Mouse (Mus musculus) liver, embryonic 13.5 days (tissue): ENCODE results near the gene Cass4. TPM values are rescaled to one million over a fixed set of nuclear protein-coding genes. Genes with fewer than 3 reads are reported as not detected.

Experiments
- ATAC-seq: fragments of 200-750 bp; cut with Nextera tagmentation; 2 replicates; pipeline ENCODE4 v1.8.0; 2017; ENCODE audit warnings: low read depth, mild to moderate bottlenecking, moderate number of reproducible peaks, moderate library complexity
- DNase-seq: peaks from one replicate; pipeline ENCODE4 v3.0.0; 2022
- H3K27ac ChIP-seq: fragments of 300-500 bp; sonication (generic); 2 replicates; pipeline ENCODE4 v1.5.1; 2015; ENCODE audit warnings: moderate library complexity, mild to moderate bottlenecking, inconsistent platforms
- H3K27me3 ChIP-seq: fragments of 300-500 bp; sonication (generic); 2 replicates; pipeline ENCODE4 v1.6.1; 2015; ENCODE audit warnings: mild to moderate bottlenecking, inconsistent platforms
- H3K36me3 ChIP-seq: fragments of 300-500 bp; sonication (generic); 2 replicates; pipeline ENCODE4 v1.6.1; 2015; ENCODE audit warnings: mild to moderate bottlenecking, inconsistent platforms
- H3K4me1 ChIP-seq: fragments of 300-500 bp; sonication (generic); replicated peaks from 2 replicates; pipeline ENCODE4 v1.6.1; 2015; ENCODE audit warnings: inconsistent platforms
- H3K4me2 ChIP-seq: fragments of 300-500 bp; sonication (generic); 2 replicates; pipeline ENCODE4 v1.6.1; 2015; ENCODE audit warnings: inconsistent platforms, mild to moderate bottlenecking, moderate library complexity
- H3K4me3 ChIP-seq: fragments of 300-500 bp; sonication (generic); replicated peaks from 2 replicates; pipeline ENCODE4 v1.5.1; 2015; ENCODE audit warnings: mild to moderate bottlenecking, inconsistent platforms
- H3K9ac ChIP-seq: fragments of 300-500 bp; sonication (generic); 2 replicates; pipeline ENCODE4 v1.6.1; 2015; ENCODE audit warnings: mild to moderate bottlenecking, inconsistent platforms
- H3K9me3 ChIP-seq: fragments of 300-500 bp; sonication (generic); replicated peaks from 2 replicates; pipeline ENCODE4 v1.6.1; 2016; ENCODE audit warnings: inconsistent platforms
- WGBS: fragments of 180-500 bp; shearing (Covaris S2); methylation state at CpG from one replicate; pipeline ENCODE4 v1.1.7; 2015; ENCODE audit not compliant: insufficient replicate concordance; 5-methylcytosine and 5-hydroxymethylcytosine counted together
- polyA plus RNA-seq: library from polyadenylated mRNA; unstranded; fragments of >200 nt; fragmentation: Nextera tagmentation; extraction: Ambion mirVana; gene quantifications from 2 replicates; pipeline ENCODE4 v1.2.1, GENCODE M21; 2015

Cass4 gene
- polyA plus RNA-seq, 1 experiment from 2014 or later = 0.61 TPM

DNA sequence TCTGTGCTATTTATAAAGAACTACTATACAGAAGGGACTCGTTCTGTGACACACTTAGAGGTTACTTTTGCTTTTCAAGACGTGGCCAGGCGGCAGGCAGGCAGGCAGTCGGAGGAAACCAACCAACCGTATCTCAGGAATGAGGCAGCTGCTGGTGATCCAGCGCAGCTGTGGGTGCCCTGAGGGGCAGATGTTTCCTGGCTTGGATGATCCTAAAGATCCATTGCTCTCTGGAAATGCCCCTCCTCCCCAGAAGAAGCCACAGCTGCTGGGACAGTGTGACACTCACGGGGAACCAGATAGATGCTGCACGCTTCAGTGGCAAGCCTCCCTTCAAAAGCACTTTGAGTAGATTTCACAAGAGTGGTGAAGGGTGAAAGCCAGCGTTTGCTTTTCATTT lies 18.9 kb downstream of the Cass4 start:
- WGBS = 10% methylated on average over 9 of the region's 9 CpGs
- H3K9ac ChIP-seq = 0 out of 2 replicates have a peak overlapping the region, but pooled peaks have one; percentile 17
- H3K4me1 ChIP-seq = peaks cover 20% of the 10 kb centered on the region
- no peaks in the 10 kb centered on the region for H3K9me3 ChIP-seq
- no peak overlapping the region for H3K4me2 ChIP-seq
- H3K27me3 ChIP-seq = no peaks in the 10 kb centered on the region
- no peak overlapping the region for H3K27ac ChIP-seq
- ATAC-seq = peak; percentile 64; the same call in 1 of the 2 replicates
- no peak for DNase-seq
- no peak overlapping the region for H3K4me3 ChIP-seq
- H3K36me3 ChIP-seq = no peaks in the 10 kb centered on the region

DNA sequence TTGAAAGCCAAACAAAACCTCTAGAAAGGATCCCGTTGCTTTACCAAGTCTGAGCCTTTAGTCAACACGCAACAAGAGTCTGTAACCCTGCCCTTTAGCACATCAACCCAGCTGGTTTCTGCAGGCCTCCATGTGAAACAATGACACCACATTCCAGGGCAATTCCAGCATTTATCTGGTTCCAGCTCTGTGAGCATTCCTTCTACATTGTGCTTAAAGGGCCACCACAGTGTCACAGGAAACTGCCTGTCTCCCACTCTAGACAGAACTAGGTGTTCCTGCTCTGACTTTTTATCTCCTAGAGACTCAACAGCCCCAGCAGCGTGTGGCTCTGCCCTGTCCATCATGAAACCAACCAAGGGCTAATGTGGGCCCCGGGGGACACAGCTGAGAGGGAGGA lies 19.7 kb downstream of the Cass4 start:
- Histone ChIP-seq H3K36me3 (no peaks in the 10 kb centered on the region), H3K9ac (no peak overlapping the region), H3K4me2 (no peak overlapping the region), H3K4me3 (no peak overlapping the region), H3K27me3 (no peaks in the 10 kb centered on the region), H3K9me3 (no peaks in the 10 kb centered on the region), H3K27ac (peak overlapping the region; percentile 34; the same call in 1 of the 2 replicates), H3K4me1 (peaks cover 20% of the 10 kb centered on the region)
- peak; percentile 43 for ATAC-seq
- WGBS = 26% methylated on average over 4 of the region's 4 CpGs
- DNase-seq = no peak

DNA sequence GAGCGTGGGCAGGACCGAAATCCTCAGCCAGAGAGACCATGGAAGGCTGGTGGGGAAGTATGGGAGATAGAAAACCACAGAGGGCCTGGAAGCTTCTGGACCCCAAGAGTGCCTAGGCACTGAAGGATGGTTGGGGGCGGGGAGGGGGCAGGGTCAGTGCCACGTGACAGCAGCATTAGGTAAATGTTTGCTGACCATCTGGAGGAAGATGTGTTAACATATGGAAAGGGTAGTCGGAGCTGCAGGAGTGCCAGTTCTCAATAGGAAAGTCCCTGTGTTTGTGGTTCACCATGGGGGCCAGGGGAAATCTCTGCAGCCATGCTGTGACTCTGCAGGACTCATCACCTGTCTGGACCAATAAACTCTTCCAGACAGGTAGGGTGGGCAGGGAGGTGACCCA lies 20.3 kb downstream of the Cass4 start:
- Histone ChIP-seq H3K4me2 (no peak overlapping the region), H3K36me3 (no peaks in the 10 kb centered on the region), H3K4me3 (no peak overlapping the region), H3K4me1 (peaks cover 20% of the 10 kb centered on the region), H3K27ac (no peak overlapping the region), H3K9me3 (no peaks in the 10 kb centered on the region), H3K9ac (no peak overlapping the region), H3K27me3 (no peaks in the 10 kb centered on the region)
- ATAC-seq (peak; percentile 13; the same call in 1 of the 2 replicates), DNase-seq (no peak)
- 42% methylated on average over 5 of the region's 5 CpGs for WGBS

DNA sequence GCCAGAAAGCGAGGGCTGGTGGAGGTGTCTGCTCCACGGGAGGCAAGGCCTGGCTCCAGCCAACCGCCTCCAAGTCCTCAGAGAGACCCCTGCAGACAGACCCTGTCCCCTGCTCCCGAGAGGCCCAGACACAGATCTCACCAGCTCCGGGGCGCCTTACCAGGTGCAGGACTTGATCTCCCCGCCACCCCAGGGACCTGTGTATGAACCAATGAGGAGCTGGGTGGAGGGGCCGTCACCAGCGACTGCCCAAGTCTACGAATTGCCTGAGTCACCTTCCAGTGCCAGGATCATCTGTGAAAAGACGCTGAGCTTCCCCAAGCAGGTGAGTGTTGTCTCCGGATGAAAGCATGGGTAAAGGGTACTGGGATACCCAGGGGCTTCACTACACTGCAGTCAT lies 22.6 kb downstream of the Cass4 start:
- H3K9ac ChIP-seq = no peak overlapping the region
- peaks cover 20% of the 10 kb centered on the region for H3K4me1 ChIP-seq
- H3K4me2 ChIP-seq = no peak overlapping the region
- H3K36me3 ChIP-seq = no peaks in the 10 kb centered on the region
- DNase-seq (no peak), ATAC-seq (no peak)
- no peaks in the 10 kb centered on the region for H3K27me3 ChIP-seq
- no peaks in the 10 kb centered on the region for H3K9me3 ChIP-seq
- 62% methylated on average over 12 of the region's 12 CpGs for WGBS
- no peak overlapping the region for H3K27ac ChIP-seq
- no peak overlapping the region for H3K4me3 ChIP-seq

DNA sequence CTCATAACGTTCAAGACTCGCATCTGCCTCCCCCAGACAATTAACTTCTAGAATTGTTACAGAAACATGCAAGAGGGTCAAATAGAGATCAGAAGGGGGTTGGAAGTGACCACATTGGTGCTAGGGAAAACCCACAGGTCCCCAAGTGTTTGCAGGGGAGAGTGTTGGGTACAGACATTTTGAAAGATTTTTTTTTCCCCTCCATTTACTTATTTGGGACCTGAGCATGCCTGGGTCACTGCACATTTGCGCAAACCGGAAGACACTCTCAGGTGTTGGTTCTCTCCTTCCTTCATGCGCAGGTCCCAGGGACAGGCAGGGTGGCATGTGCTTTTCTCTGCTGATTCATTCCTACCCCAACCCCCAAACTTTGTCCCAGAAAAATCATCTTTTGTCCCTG lies 23.3 kb downstream of the Cass4 start:
- DNase-seq (no peak), ATAC-seq (no peak)
- no peak overlapping the region for H3K9ac ChIP-seq
- no peaks in the 10 kb centered on the region for H3K36me3 ChIP-seq
- WGBS = 82% methylated on average over 5 of the region's 5 CpGs
- peaks cover 18% of the 10 kb centered on the region for H3K4me1 ChIP-seq
- no peak overlapping the region for H3K4me2 ChIP-seq
- H3K27ac ChIP-seq = no peak overlapping the region
- H3K4me3 ChIP-seq = no peak overlapping the region
- no peaks in the 10 kb centered on the region for H3K27me3 ChIP-seq
- H3K9me3 ChIP-seq = no peaks in the 10 kb centered on the region

DNA sequence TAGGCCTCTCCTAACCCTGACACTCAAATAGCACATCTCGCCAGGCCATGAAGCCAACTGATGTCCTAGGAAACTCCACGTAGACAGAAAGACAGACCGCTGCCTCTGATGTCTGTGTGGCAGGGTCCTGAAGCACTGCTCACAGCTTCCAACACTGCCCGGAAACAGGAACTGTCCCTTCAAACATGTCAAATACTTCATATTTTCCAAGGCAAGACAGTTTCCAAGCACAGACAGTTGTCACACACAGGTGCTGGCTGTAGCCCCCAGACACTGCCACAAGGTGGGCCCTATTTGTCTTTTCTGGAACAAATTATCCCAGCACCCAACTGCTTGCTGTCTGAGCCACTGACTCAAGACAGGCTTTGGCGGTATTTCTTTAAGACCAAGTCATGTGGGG lies 24.6 kb downstream of the Cass4 start:
- no peak overlapping the region for H3K4me3 ChIP-seq
- no peak overlapping the region for H3K4me2 ChIP-seq
- no peaks in the 10 kb centered on the region for H3K27me3 ChIP-seq
- WGBS = 70% methylated on average over 5 of the region's 5 CpGs
- H3K9me3 ChIP-seq = no peaks in the 10 kb centered on the region
- no peak overlapping the region for H3K27ac ChIP-seq
- H3K36me3 ChIP-seq = no peaks in the 10 kb centered on the region
- DNase-seq = no peak
- peaks cover 11% of the 10 kb centered on the region for H3K4me1 ChIP-seq
- H3K9ac ChIP-seq = no peak overlapping the region
- no peak for ATAC-seq

DNA sequence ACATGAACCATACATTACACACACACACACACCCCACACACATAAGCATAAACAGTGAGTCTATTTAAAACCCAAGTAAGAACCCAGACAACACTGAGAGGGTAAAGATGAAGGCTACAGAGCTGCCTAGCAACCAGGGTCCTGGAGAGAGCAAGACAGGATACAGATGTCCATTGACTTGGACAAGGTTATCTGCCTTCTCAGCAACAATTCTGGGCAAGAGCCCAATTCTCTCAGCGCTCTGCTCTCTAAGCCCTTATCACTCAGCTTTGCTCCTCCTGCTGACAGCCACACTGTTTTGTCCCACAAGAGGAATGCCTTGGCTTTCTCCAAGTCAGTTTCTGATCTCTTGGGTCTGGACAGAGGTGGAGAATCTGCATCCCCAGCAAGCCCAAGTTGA lies 37.0 kb downstream of the Cass4 start:
- H3K4me3 ChIP-seq = no peak overlapping the region

DNA sequence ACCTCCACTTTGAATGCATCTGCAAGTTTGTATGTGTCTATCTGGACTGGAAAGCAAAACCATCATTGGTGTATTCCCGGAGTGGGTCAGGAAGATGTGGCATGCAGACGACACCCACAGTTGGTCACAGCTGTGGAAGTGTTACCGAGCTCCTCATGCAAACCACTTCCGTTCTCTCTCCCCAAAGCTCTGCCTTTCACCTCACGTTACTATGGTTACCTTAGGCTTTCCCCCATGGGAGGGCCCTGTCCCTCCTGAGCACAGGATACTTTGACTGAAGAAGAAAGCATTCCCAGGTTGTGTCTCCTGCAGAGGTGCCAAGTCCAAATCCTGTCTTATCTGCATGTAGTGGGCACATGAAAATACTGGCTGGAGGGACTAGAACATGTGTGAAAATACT lies 40.2 kb downstream of the Cass4 start:
- Histone ChIP-seq H3K27me3 (no peaks in the 10 kb centered on the region), H3K9me3 (no peaks in the 10 kb centered on the region), H3K36me3 (no peaks in the 10 kb centered on the region), H3K9ac (no peak overlapping the region), H3K27ac (no peak overlapping the region), H3K4me3 (no peak overlapping the region), H3K4me1 (no peaks in the 10 kb centered on the region), H3K4me2 (no peak overlapping the region)
- 31% methylated on average over 5 of the region's 5 CpGs for WGBS
- DNase-seq (no peak), ATAC-seq (no peak)

More for the DNA sequence above, 37.0 kb downstream of the Cass4 start:
- Histone ChIP-seq H3K9ac (no peak overlapping the region), H3K27me3 (no peaks in the 10 kb centered on the region), H3K9me3 (no peaks in the 10 kb centered on the region), H3K27ac (no peak overlapping the region), H3K4me1 (no peaks in the 10 kb centered on the region), H3K4me2 (no peak overlapping the region), H3K36me3 (no peaks in the 10 kb centered on the region)
- DNase-seq = no peak
- ATAC-seq = peak; percentile 58
- 29% methylated on average over 1 of the region's 1 CpGs for WGBS

DNA sequence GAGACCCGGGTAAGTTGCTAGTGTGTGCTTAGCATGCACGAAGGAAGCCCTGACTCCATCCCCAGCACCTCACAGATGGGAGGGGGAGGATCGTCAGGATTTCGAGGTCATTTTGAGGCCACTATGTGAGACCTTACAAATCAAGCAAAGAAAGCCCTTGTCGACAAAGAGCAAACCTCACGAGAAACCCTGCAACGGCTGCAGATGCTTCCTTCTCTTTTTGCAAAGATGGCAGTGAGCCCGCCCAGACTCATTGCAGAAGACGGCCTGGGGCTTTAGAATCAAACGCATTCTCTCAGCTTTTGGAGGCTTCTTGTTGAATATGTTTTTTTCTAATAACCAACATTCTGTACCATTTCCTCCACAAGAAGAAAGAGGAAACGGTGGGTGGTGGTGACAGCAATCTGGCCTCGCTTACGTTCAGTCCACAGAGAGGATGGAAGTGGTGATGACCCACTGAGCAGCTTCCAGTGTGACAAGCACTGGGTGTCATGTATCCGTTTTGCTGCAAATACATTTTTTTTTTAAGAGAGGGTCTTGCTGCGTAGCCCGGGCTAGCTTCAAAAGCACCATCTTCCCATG lies 43.9 kb downstream of the Cass4 start:
- Histone ChIP-seq H3K36me3 (no peaks in the 10 kb centered on the region), H3K9me3 (no peaks in the 10 kb centered on the region), H3K27ac (no peak overlapping the region; the same call in 1 of the 2 replicates), H3K4me2 (no peak overlapping the region), H3K9ac (no peak overlapping the region), H3K27me3 (no peaks in the 10 kb centered on the region), H3K4me1 (peaks cover 25% of the 10 kb centered on the region), H3K4me3 (no peak overlapping the region)
- 30% methylated on average over 16 of the region's 16 CpGs for WGBS
- no peak for DNase-seq
- ATAC-seq = no peak

DNA sequence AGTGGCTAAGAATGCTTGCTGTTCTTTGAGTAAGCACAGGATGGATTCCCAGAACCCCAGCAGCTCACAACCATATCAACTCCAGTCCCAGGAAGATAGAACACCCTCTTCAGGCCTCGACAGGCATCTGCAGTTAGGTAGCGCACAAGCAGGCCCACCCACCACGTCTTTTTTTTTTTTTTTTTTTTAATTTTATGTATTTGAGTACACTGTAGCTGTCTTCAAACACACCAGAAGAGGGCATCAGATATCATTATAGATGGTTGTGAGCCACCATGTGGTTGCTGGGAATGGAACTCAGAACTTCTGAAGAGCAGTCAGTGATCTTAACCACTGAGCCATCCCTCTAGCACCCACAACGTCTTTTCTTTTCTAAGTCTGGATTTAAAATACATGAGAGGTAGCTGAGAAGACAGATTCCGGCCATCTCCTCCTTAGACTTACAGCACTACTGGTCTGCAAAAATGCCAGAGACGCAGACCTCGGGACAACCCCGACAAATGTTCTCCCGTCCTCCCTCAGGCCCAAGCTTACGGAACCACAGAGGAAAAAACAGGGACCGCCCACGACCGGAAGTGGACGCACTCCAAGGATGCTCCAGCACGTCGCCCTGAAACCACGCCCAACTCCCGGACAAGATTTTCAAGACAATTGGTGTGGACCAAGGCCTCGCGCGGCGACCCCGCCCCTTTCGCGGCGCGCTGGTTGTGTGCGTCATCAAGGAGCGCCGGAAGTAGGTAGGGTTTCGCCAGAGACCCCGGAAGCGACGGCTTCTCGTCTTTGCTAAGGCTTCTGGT lies 46.4 kb downstream of the Cass4 start, which contains the start of gene Rtf2:
Rtf2 (plus strand) TSS at position 714 of the 797 bp plus-strand sequence.
- Histone ChIP-seq H3K27me3 (no peaks in the 10 kb centered on the region), H3K36me3 (peaks cover 9% of the 10 kb centered on the region), H3K9ac (peak within 1 kb of the TSS; percentile 82), H3K4me1 (peaks cover 31% of the 10 kb centered on the region), H3K4me2 (peak within 1 kb of the TSS; percentile 85), H3K4me3 (peak within 1 kb of the TSS; percentile 92), H3K27ac (peak within 1 kb of the TSS; percentile 88), H3K9me3 (no peaks in the 10 kb centered on the region)
- DNase-seq (peak; percentile 98), ATAC-seq (peak; percentile 93)
- WGBS = 2% methylated on average over 35 of the region's 35 CpGs

DNA sequence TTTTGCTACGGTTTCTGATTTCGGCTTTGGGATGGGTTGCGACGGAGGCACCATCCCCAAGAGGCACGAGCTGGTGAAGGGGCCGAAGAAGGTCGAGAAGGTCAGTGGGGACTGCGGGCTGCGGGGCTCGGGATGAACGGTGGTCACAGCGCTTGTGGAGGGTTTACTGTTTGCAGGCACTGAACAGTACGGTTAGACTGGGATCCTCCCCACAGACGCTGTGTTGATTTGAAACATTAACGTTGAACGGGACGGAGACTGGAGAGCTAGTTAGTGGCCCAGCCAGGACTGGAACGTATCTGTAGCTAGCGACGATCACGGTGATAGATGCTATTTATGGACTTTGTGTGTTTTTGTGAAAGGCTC lies 47.0 kb downstream of the Cass4 start:
- Histone ChIP-seq H3K27ac (peak overlapping the region; percentile 88), H3K36me3 (peaks cover 14% of the 10 kb centered on the region), H3K4me2 (peak overlapping the region; percentile 85), H3K4me3 (peak overlapping the region; percentile 92), H3K9me3 (no peaks in the 10 kb centered on the region), H3K27me3 (no peaks in the 10 kb centered on the region), H3K9ac (peak overlapping the region; percentile 82), H3K4me1 (peaks cover 31% of the 10 kb centered on the region)
- DNase-seq (no peak), ATAC-seq (peak; percentile 62)
- WGBS = under 1% methylated on average over 21 of the region's 21 CpGs
